Mouse (Mus musculus) layer of hippocampus, postnatal 25 days (tissue): Measurements from ENCODE around the gene Dner. TPM values are rescaled to one million over a fixed set of nuclear protein-coding genes. Genes with fewer than 3 reads are reported as not detected.

Source experiments
- DNase-seq, 2 experiments: peaks; one replicate each; pipeline ENCODE4 v3.0.0; 2022; ENCODE audit warnings: mixed read lengths in 2 of 2, low spot score in 1 of 2; ENCODE audit errors: extremely low spot score in 1 of 2
- total RNA-seq, 2 experiments: library from RNA; stranded (reverse); gene quantifications; 2 replicates each; pipeline ENCODE4 v1.2.3; 2021

Dner gene
- total RNA-seq, 2 experiments from 2014 or later, result 119 to 123 TPM

GRCm38 (mm10) chr1:84406891-84407290 lies 289.1 kb downstream of the Dner start:
- no peak for DNase-seq

GRCm38 (mm10) chr1:84405551-84406290 lies 290.3 kb downstream of the Dner start:
- no peak for DNase-seq

- DNase-seq, result no peak
Measured at GRCm38 (mm10) chr1:84404880-84405279, 291.1 kb downstream of the Dner start.

GRCm38 (mm10) chr1:84402154-84402553 lies 293.9 kb downstream of the Dner start:
- DNase-seq, result no peak

GRCm38 (mm10) chr1:84399671-84400070 lies 296.4 kb downstream of the Dner start:
- no peak for DNase-seq

- no peak for DNase-seq
Measured at GRCm38 (mm10) chr1:84399118-84399517, 296.9 kb downstream of the Dner start.

- no peak for DNase-seq
Measured at GRCm38 (mm10) chr1:84396787-84397186, 299.2 kb downstream of the Dner start.

GRCm38 (mm10) chr1:84395928-84396327 lies 300.1 kb downstream of the Dner start:
- DNase-seq, result no peak

- DNase-seq, result no peak
Measured at GRCm38 (mm10) chr1:84390961-84391360, 305.1 kb downstream of the Dner start.

- no peak for DNase-seq
Measured at GRCm38 (mm10) chr1:84387616-84388015, 308.4 kb downstream of the Dner start.

GRCm38 (mm10) chr1:84386481-84387146 lies 309.4 kb downstream of the Dner start:
- DNase-seq, result no peak

- no peak for DNase-seq
Measured at GRCm38 (mm10) chr1:84382709-84383108, 313.3 kb downstream of the Dner start.

- DNase-seq, result no peak
Measured at GRCm38 (mm10) chr1:84382064-84382463, 314.0 kb downstream of the Dner start.

- DNase-seq, result no peak
Measured at GRCm38 (mm10) chr1:84380895-84381294, 315.1 kb downstream of the Dner start.

GRCm38 (mm10) chr1:84367733-84368132 lies 328.3 kb downstream of the Dner start:
- DNase-seq, result no peak

- no peak for DNase-seq
Measured at GRCm38 (mm10) chr1:84366553-84366952, 329.5 kb downstream of the Dner start.

GRCm38 (mm10) chr1:84363967-84364366 lies 332.1 kb downstream of the Dner start, which contains the start of gene Pid1:
TSS of gene Pid1 (minus strand) at chr1:84364180.
- DNase-seq, result no peak

GRCm38 (mm10) chr1:84362709-84363617 lies 333.1 kb downstream of the Dner start:
- no peak for DNase-seq

- DNase-seq, result no peak
Measured at GRCm38 (mm10) chr1:84362209-84362608, 333.8 kb downstream of the Dner start.

GRCm38 (mm10) chr1:84361389-84361788 lies 334.6 kb downstream of the Dner start:
- no peak for DNase-seq
